Mouse (Mus musculus) forelimb bud, embryonic 11.5 days (tissue): ENCODE results near the gene Git1.
"Not testable (repeated sequence)": the region's sequence is repeated elsewhere in the genome, so short reads cannot be mapped to it uniquely, and the experiment has no call there.

Experiments
- DNase-seq: peaks from one replicate; pipeline ENCODE4 v3.0.0-alpha.2; 2012; ENCODE audit warnings: low read depth, low spot score

Gene Git1

GRCm38 (mm10) chr11:77519043-77519442, 25.7 kb downstream of the Git1 start, which contains the start of gene Gm10392:
Gene Gm10392, minus strand, starts transcription at chr11:77519198.
- DNase-seq: no peak

GRCm38 (mm10) chr11:77520601-77521529, 27.5 kb downstream of the Git1 start:
- no peak for DNase-seq

GRCm38 (mm10) chr11:77525804-77526486, 32.6 kb downstream of the Git1 start:
- no peak for DNase-seq

GRCm38 (mm10) chr11:77528420-77528819, 35.1 kb downstream of the Git1 start:
- not testable (repeated sequence) for DNase-seq

GRCm38 (mm10) chr11:77529644-77530043, 36.3 kb downstream of the Git1 start:
- no peak for DNase-seq

GRCm38 (mm10) chr11:77530862-77531261, 37.5 kb downstream of the Git1 start:
- no peak for DNase-seq

GRCm38 (mm10) chr11:77532202-77532846, 39.0 kb downstream of the Git1 start:
- no peak for DNase-seq

GRCm38 (mm10) chr11:77545261-77545660, 51.9 kb downstream of the Git1 start:
- no peak for DNase-seq
